In the genomic region with DNA sequence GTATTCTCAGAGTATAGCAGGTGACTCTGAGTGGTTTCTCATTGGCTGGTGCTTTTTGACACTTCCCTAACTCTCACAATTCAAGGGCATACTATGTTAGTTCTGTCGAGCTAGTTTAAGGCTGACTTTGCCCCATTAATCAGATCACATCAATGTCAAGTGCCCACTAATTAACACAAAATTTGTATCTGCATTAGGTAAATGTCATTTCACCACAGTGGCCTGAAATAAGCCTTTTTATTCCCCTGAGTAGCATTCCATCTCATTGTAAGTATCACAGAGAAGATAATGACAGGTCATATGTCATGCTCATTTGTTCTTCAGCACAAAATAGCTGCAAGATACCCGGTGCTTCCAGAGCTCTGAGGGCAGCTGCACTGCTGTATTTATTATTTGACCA, we compare ENCODE assay signal across 15 mouse cellular contexts.
A peak's percentile ranks its signal among the peaks of the same experiment; 100 is the strongest.
DNase-seq lines count a peak whose midpoint lies in the region; ATAC-seq lines count a peak whose summit lies in the region.
"Had no signal": no experiment of that assay in that cellular context is flagged by ENCODE, and none has a peak within 500 bp of the region (broad histone marks: within the 10 kb centered on the region; RNA-seq: fewer than 3 reads in every experiment).

No protein-coding gene starts in this region.

- no peaks in the 10 kb centered on the region for H3K36me3 ChIP-seq in forebrain, embryonic 16.5 days (ENCODE audit: control insufficient read depth, insufficient read depth)
- no peaks in the 10 kb centered on the region for H3K36me3 ChIP-seq in forebrain, embryonic 12.5 days (replicated peaks)
- H3K36me3 ChIP-seq in midbrain, embryonic 11.5 days (ENCODE audit: control insufficient read depth, insufficient read depth, low read length): no peaks in the 10 kb centered on the region
- no peaks in the 10 kb centered on the region for H3K36me3 ChIP-seq in midbrain, embryonic 16.5 days (ENCODE audit: control insufficient read depth, insufficient read depth, low read length)
- H3K36me3 ChIP-seq: embryonic facial prominence, embryonic 10.5 days; embryonic facial prominence, embryonic 12.5 days had no signal

- no peak overlapping the region for H3K9ac ChIP-seq in forebrain, embryonic 16.5 days (replicated peaks; ENCODE audit: low read depth, low read length)
- no peak overlapping the region for H3K9ac ChIP-seq in forebrain, embryonic 12.5 days
- no peak overlapping the region for H3K9ac ChIP-seq in midbrain, embryonic 11.5 days (ENCODE audit: low read length)
- H3K9ac ChIP-seq in midbrain, embryonic 16.5 days (ENCODE audit: low read depth, low read length): no peak overlapping the region
- H3K9ac ChIP-seq: embryonic facial prominence, embryonic 12.5 days; forebrain, postnatal 0 days had no signal

- H3K27me3 ChIP-seq in forebrain, embryonic 16.5 days (replicated peaks; ENCODE audit: control insufficient read depth, insufficient read depth, low read length): no peaks in the 10 kb centered on the region
- no peaks in the 10 kb centered on the region; the same call in none of the 2 replicates for H3K27me3 ChIP-seq in forebrain, embryonic 12.5 days
- no peaks in the 10 kb centered on the region for H3K27me3 ChIP-seq in midbrain, embryonic 11.5 days (ENCODE audit: control insufficient read depth, insufficient read depth, low read length)
- no peaks in the 10 kb centered on the region for H3K27me3 ChIP-seq in midbrain, embryonic 16.5 days (ENCODE audit: control insufficient read depth, insufficient read depth, low read depth, low read length)
- H3K27me3 ChIP-seq: Patski had no signal

- no peaks in the 10 kb centered on the region for H3K9me3 ChIP-seq in forebrain, embryonic 16.5 days (ENCODE audit: control insufficient read depth, low read length)
- H3K9me3 ChIP-seq in forebrain, embryonic 12.5 days: no peaks in the 10 kb centered on the region
- H3K9me3 ChIP-seq in midbrain, embryonic 11.5 days (ENCODE audit: control insufficient read depth, low read length): no peaks in the 10 kb centered on the region
- H3K9me3 ChIP-seq in midbrain, embryonic 16.5 days (replicated peaks; ENCODE audit: control insufficient read depth, low read length, poor library complexity, severe bottlenecking): no peaks in the 10 kb centered on the region
- H3K9me3 ChIP-seq: embryonic facial prominence, embryonic 10.5 days; embryonic facial prominence, embryonic 12.5 days had no signal

- intact Hi-C loops in heart, postnatal 36 days (cut with DNase I): no loop called here

- H3K4me2 ChIP-seq in forebrain, embryonic 16.5 days (ENCODE audit: low read length): no peak overlapping the region
- H3K4me2 ChIP-seq in forebrain, embryonic 12.5 days: no peak overlapping the region
- H3K4me2 ChIP-seq in midbrain, embryonic 11.5 days: no peak overlapping the region
- H3K4me2 ChIP-seq in midbrain, embryonic 16.5 days (ENCODE audit: low read length): no peak overlapping the region
- H3K4me2 ChIP-seq: embryonic facial prominence, embryonic 12.5 days had no signal

- H3K4me3 ChIP-seq in forebrain, embryonic 16.5 days (replicated peaks; ENCODE audit: low read length): no peak overlapping the region
- no peak overlapping the region for H3K4me3 ChIP-seq in forebrain, embryonic 12.5 days (replicated peaks)
- H3K4me3 ChIP-seq in midbrain, embryonic 11.5 days (ENCODE audit: low read depth, low read length): no peak overlapping the region
- no peak overlapping the region for H3K4me3 ChIP-seq in midbrain, embryonic 16.5 days (ENCODE audit: low read depth, low read length)
- H3K4me3 ChIP-seq: embryonic facial prominence, embryonic 10.5 days; embryonic facial prominence, embryonic 12.5 days had no signal

- ATAC-seq in forebrain, embryonic 16.5 days: no peak
- no peak for ATAC-seq in forebrain, embryonic 12.5 days (ENCODE audit: low FRiP score)
- no peak for ATAC-seq in midbrain, embryonic 11.5 days (ENCODE audit: low FRiP score)
- ATAC-seq in midbrain, embryonic 16.5 days: no peak
- ATAC-seq: activated CD4-positive, CD25-positive, alpha-beta regulatory T cell, adult 4 months; Patski had no signal

- H3K27ac ChIP-seq in forebrain, embryonic 16.5 days (ENCODE audit: low read length): peak overlapping the region; percentile 14; the same call in 1 of the 2 replicates
- H3K27ac ChIP-seq in forebrain, embryonic 12.5 days: no peak overlapping the region
- H3K27ac ChIP-seq in midbrain, embryonic 11.5 days (ENCODE audit: low read depth, low read length): no peak overlapping the region
- no peak overlapping the region for H3K27ac ChIP-seq in midbrain, embryonic 16.5 days (ENCODE audit: low read length)
- H3K27ac ChIP-seq: embryonic facial prominence, embryonic 12.5 days had no signal

- DNase-seq in midbrain, embryonic 11.5 days (ENCODE audit: low spot score, missing footprints): peak; percentile 45
- peak; percentile 71 for DNase-seq in retina, embryonic 14.5 days (ENCODE audit: low spot score)
- no peak for DNase-seq in kidney, postnatal 10 days
- no peak for DNase-seq in heart, postnatal 36 days
- DNase-seq: adrenal gland, adult 8-10 months; adrenal gland, postnatal 14 days; adrenal gland, postnatal 36 days; forebrain, postnatal 0 days had no signal

- WGBS in forebrain, embryonic 16.5 days: 29% methylated on average over 2 of the region's 2 CpGs
- WGBS in forebrain, embryonic 12.5 days: 33% methylated on average over 2 of the region's 2 CpGs
- WGBS in midbrain, embryonic 11.5 days: 47% methylated on average over 2 of the region's 2 CpGs
- 37% methylated on average over 2 of the region's 2 CpGs for WGBS in midbrain, embryonic 16.5 days

- H3K4me1 ChIP-seq in forebrain, embryonic 16.5 days (replicated peaks; ENCODE audit: control insufficient read depth, insufficient read depth, low read length): peaks cover 12% of the 10 kb centered on the region
- H3K4me1 ChIP-seq in forebrain, embryonic 12.5 days: peaks cover 8% of the 10 kb centered on the region
- no peaks in the 10 kb centered on the region for H3K4me1 ChIP-seq in midbrain, embryonic 11.5 days (ENCODE audit: control insufficient read depth, insufficient read depth, low read length)
- H3K4me1 ChIP-seq in midbrain, embryonic 16.5 days (ENCODE audit: control insufficient read depth, insufficient read depth, low read length): no peaks in the 10 kb centered on the region

Comparison
In these comparisons a context has a peak if more than half of its experiments do, and no peak if none do; other contexts are left out.
1. DNase-seq: peak in midbrain, embryonic 11.5 days (single experiment) and retina, embryonic 14.5 days (single experiment); none in kidney, postnatal 10 days (single experiment) and heart, postnatal 36 days (0 of 2).